In genomic region chr4:147928540-147928939, GRCm38 (mm10) we compare ENCODE assay signal across 21 mouse cellular contexts. TPM values are rescaled to one million over a fixed set of nuclear protein-coding genes. Genes with fewer than 3 reads are reported as not detected.
DNase-seq lines count a peak whose midpoint lies in the region; ATAC-seq lines count a peak whose summit lies in the region.
"Had no signal": no experiment of that assay in that cellular context is flagged by ENCODE, and none has a peak within 500 bp of the region (broad histone marks: within the 10 kb centered on the region; RNA-seq: fewer than 3 reads in every experiment).

No protein-coding gene starts in this region.

- H3K4me3 ChIP-seq in midbrain, embryonic 10.5 days, result peak overlapping the region; percentile 21
- H3K4me3 ChIP-seq in midbrain, embryonic 16.5 days (ENCODE audit: low read depth, low read length), result no peak overlapping the region
- H3K4me3 ChIP-seq in embryonic facial prominence, embryonic 10.5 days, result no peak overlapping the region
- no peak overlapping the region for H3K4me3 ChIP-seq in forebrain, embryonic 16.5 days (replicated peaks; ENCODE audit: low read length)
- H3K4me3 ChIP-seq in macrophage (ENCODE audit: inconsistent target), result no peak overlapping the region
- H3K4me3 ChIP-seq: embryonic facial prominence, embryonic 12.5 days; layer of hippocampus, adult 2 months; left cerebral cortex, adult 2 months had no signal

- H3K4me2 ChIP-seq in midbrain, embryonic 16.5 days (ENCODE audit: low read length), result no peak overlapping the region; the same call in 1 of the 2 replicates
- no peak overlapping the region for H3K4me2 ChIP-seq in forebrain, embryonic 16.5 days (ENCODE audit: low read length)
- H3K4me2 ChIP-seq: embryonic facial prominence, embryonic 12.5 days; lung, embryonic 14.5 days had no signal

- H3K27ac ChIP-seq in midbrain, embryonic 10.5 days (replicated peaks), result peak overlapping the region; percentile 65
- H3K27ac ChIP-seq in midbrain, embryonic 16.5 days (ENCODE audit: low read length), result no peak overlapping the region
- peak overlapping the region; percentile 48; the same call in 1 of the 2 replicates for H3K27ac ChIP-seq in embryonic facial prominence, embryonic 10.5 days (replicated peaks)
- H3K27ac ChIP-seq in forebrain, embryonic 16.5 days (ENCODE audit: low read length), result no peak overlapping the region
- H3K27ac ChIP-seq in macrophage, result peak overlapping the region; percentile 95
- H3K27ac ChIP-seq: embryonic facial prominence, embryonic 12.5 days; kidney, postnatal 0 days; layer of hippocampus, adult 2 months; left cerebral cortex, adult 2 months had no signal

- 63% methylated on average over 7 of the region's 7 CpGs for WGBS in midbrain, embryonic 10.5 days
- WGBS in midbrain, embryonic 16.5 days, result 66% methylated on average over 7 of the region's 7 CpGs
- 74% methylated on average over 7 of the region's 7 CpGs for WGBS in embryonic facial prominence, embryonic 10.5 days
- WGBS in forebrain, embryonic 16.5 days, result 57% methylated on average over 7 of the region's 7 CpGs
- WGBS in macrophage (ENCODE audit: missing documents), result 78% methylated on average over 7 of the region's 7 CpGs

- no peak for ATAC-seq in midbrain, embryonic 16.5 days
- ATAC-seq in forebrain, embryonic 16.5 days, result peak; percentile 67

- no peak overlapping the region for H3K9ac ChIP-seq in midbrain, embryonic 16.5 days (ENCODE audit: low read depth, low read length)
- H3K9ac ChIP-seq in forebrain, embryonic 16.5 days (replicated peaks; ENCODE audit: low read depth, low read length), result no peak overlapping the region
- H3K9ac ChIP-seq: embryonic facial prominence, embryonic 12.5 days; lung, embryonic 14.5 days had no signal

- H3K27me3 ChIP-seq in midbrain, embryonic 10.5 days (ENCODE audit: low read depth, poor library complexity, severe bottlenecking), result no peaks in the 10 kb centered on the region
- no peaks in the 10 kb centered on the region for H3K27me3 ChIP-seq in midbrain, embryonic 16.5 days (ENCODE audit: control insufficient read depth, insufficient read depth, low read depth, low read length)
- H3K27me3 ChIP-seq in embryonic facial prominence, embryonic 10.5 days (replicated peaks; ENCODE audit: low read depth, poor library complexity, severe bottlenecking), result no peaks in the 10 kb centered on the region
- H3K27me3 ChIP-seq in forebrain, embryonic 16.5 days (replicated peaks; ENCODE audit: control insufficient read depth, insufficient read depth, low read length), result no peaks in the 10 kb centered on the region
- H3K27me3 ChIP-seq: embryonic facial prominence, embryonic 12.5 days had no signal

- no peak for DNase-seq in midbrain, embryonic 10.5 days (ENCODE audit: low spot score)
- no peak for DNase-seq in embryonic facial prominence, embryonic 10.5 days (ENCODE audit: low spot score)
- DNase-seq in cerebellum, adult 11 months, result no peak
- DNase-seq in layer of hippocampus, postnatal 10 days (ENCODE audit: low spot score in 2 of 2), result no peak
- DNase-seq: cerebellum, adult 11-12 months; heart, postnatal 4 days; lung, embryonic 14.5 days; lung, postnatal 4 days; thymus, postnatal 14 days had no signal

- H3K79me2 ChIP-seq in macrophage (ENCODE audit: inconsistent target), result peaks cover 42% of the 10 kb centered on the region

- peaks cover 12% of the 10 kb centered on the region for H3K4me1 ChIP-seq in midbrain, embryonic 10.5 days
- H3K4me1 ChIP-seq in midbrain, embryonic 16.5 days (ENCODE audit: control insufficient read depth, insufficient read depth, low read length), result no peaks in the 10 kb centered on the region
- H3K4me1 ChIP-seq in embryonic facial prominence, embryonic 10.5 days, result peaks cover 22% of the 10 kb centered on the region
- H3K4me1 ChIP-seq in forebrain, embryonic 16.5 days (replicated peaks; ENCODE audit: control insufficient read depth, insufficient read depth, low read length), result no peaks in the 10 kb centered on the region; the same call in 1 of the 2 replicates

- H3K9me3 ChIP-seq in midbrain, embryonic 10.5 days (replicated peaks), result no peaks in the 10 kb centered on the region
- H3K9me3 ChIP-seq in midbrain, embryonic 16.5 days (replicated peaks; ENCODE audit: control insufficient read depth, low read length, poor library complexity, severe bottlenecking), result no peaks in the 10 kb centered on the region
- H3K9me3 ChIP-seq in embryonic facial prominence, embryonic 10.5 days, result no peaks in the 10 kb centered on the region
- H3K9me3 ChIP-seq in forebrain, embryonic 16.5 days (ENCODE audit: control insufficient read depth, low read length), result no peaks in the 10 kb centered on the region
- H3K9me3 ChIP-seq: embryonic facial prominence, embryonic 12.5 days; G1E had no signal

- peaks cover 19% of the 10 kb centered on the region for H3K36me3 ChIP-seq in midbrain, embryonic 10.5 days
- no peaks in the 10 kb centered on the region for H3K36me3 ChIP-seq in midbrain, embryonic 16.5 days (ENCODE audit: control insufficient read depth, insufficient read depth, low read length)
- peaks cover 56% of the 10 kb centered on the region for H3K36me3 ChIP-seq in embryonic facial prominence, embryonic 10.5 days (replicated peaks)
- H3K36me3 ChIP-seq in forebrain, embryonic 16.5 days (ENCODE audit: control insufficient read depth, insufficient read depth), result no peaks in the 10 kb centered on the region
- H3K36me3 ChIP-seq in macrophage (ENCODE audit: inconsistent target), result peaks cover 77% of the 10 kb centered on the region
- H3K36me3 ChIP-seq: G1E had no signal

RNA-seq across cellular contexts. Expression of gene Plod1, which starts 8.0 kb away (rescaled TPM):
- polyA plus RNA-seq in midbrain, embryonic 10.5 days (2016; fragmentation: Nextera tagmentation; extraction: Ambion mirVana), result 26.9 and 28.2 TPM in 2 replicates
- 20.8 and 21.2 TPM in 2 replicates for polyA plus RNA-seq in midbrain, embryonic 16.5 days (2015; fragmentation: Nextera tagmentation; extraction: Ambion mirVana)
- 30.9 and 31.0 TPM in 2 replicates for polyA plus RNA-seq in embryonic facial prominence, embryonic 10.5 days (2016; fragmentation: Nextera tagmentation; extraction: Ambion mirVana)
- polyA plus RNA-seq in forebrain, embryonic 16.5 days (2015; fragmentation: Nextera tagmentation; extraction: Ambion mirVana), result 16.3 and 18.1 TPM in 2 replicates
- total RNA-seq in macrophage (2018; cell fraction: chromatin; rRNA removed), result 100 to 1,000 TPM in 14 of 26 experiments, 10 to 100 TPM in 12; 40.1 to 217 (median 115) TPM
- total RNA-seq in macrophage (2018; cell fraction: cytosol; rRNA removed), result 100 to 1,000 TPM; 112 to 222 (median 172) TPM
- 100 to 1,000 TPM; 137 to 399 (median 260) TPM for total RNA-seq in macrophage (2018; cell fraction: nucleus; rRNA removed)
- 144 to 203 TPM (median 190 TPM) in 3 replicates for polyA plus RNA-seq in macrophage (2018)
- 10 to 100 TPM; 24.0 to 26.0 TPM for total RNA-seq in layer of hippocampus, postnatal 10 days (2021)

RNA-seq across cellular contexts. Expression of gene 2510039O18Rik, which starts 12.2 kb away (rescaled TPM):
- polyA plus RNA-seq in midbrain, embryonic 10.5 days (2016; fragmentation: Nextera tagmentation; extraction: Ambion mirVana), result 11.6 and 11.7 TPM in 2 replicates
- 9.5 and 11.1 TPM in 2 replicates for polyA plus RNA-seq in midbrain, embryonic 16.5 days (2015; fragmentation: Nextera tagmentation; extraction: Ambion mirVana)
- 10.6 and 12.2 TPM in 2 replicates for polyA plus RNA-seq in embryonic facial prominence, embryonic 10.5 days (2016; fragmentation: Nextera tagmentation; extraction: Ambion mirVana)
- 10.0 and 11.2 TPM in 2 replicates for polyA plus RNA-seq in forebrain, embryonic 16.5 days (2015; fragmentation: Nextera tagmentation; extraction: Ambion mirVana)
- total RNA-seq in macrophage (2018; cell fraction: chromatin; rRNA removed), result 10 to 100 TPM in 22 of 26 experiments, 1 to 10 TPM in 4; 3.6 to 36.9 (median 22.2) TPM
- 10 to 100 TPM; 45.3 to 80.5 (median 62.6) TPM for total RNA-seq in macrophage (2018; cell fraction: cytosol; rRNA removed)
- 100 to 1,000 TPM in 6 of 26 experiments, 10 to 100 TPM in 20; 39.2 to 130 (median 80.1) TPM for total RNA-seq in macrophage (2018; cell fraction: nucleus; rRNA removed)
- polyA plus RNA-seq in macrophage (2018), result 39.1 to 67.9 TPM (median 59.0 TPM) in 3 replicates
- 10 to 100 TPM; 29.0 to 29.3 TPM for total RNA-seq in layer of hippocampus, postnatal 10 days (2021)

RNA-seq across cellular contexts. Expression of gene Mfn2, which starts 24.0 kb away (rescaled TPM):
- polyA plus RNA-seq in midbrain, embryonic 10.5 days (2016; fragmentation: Nextera tagmentation; extraction: Ambion mirVana), result 45.1 and 53.2 TPM in 2 replicates
- polyA plus RNA-seq in midbrain, embryonic 16.5 days (2015; fragmentation: Nextera tagmentation; extraction: Ambion mirVana), result 107 and 108 TPM in 2 replicates
- 38.2 and 38.6 TPM in 2 replicates for polyA plus RNA-seq in embryonic facial prominence, embryonic 10.5 days (2016; fragmentation: Nextera tagmentation; extraction: Ambion mirVana)
- polyA plus RNA-seq in forebrain, embryonic 16.5 days (2015; fragmentation: Nextera tagmentation; extraction: Ambion mirVana), result 82.4 and 90.7 TPM in 2 replicates
- total RNA-seq in macrophage (2018; cell fraction: chromatin; rRNA removed), result 10 to 100 TPM; 11.2 to 44.6 (median 29.1) TPM
- total RNA-seq in macrophage (2018; cell fraction: cytosol; rRNA removed), result 10 to 100 TPM; 30.0 to 43.9 (median 38.2) TPM
- 10 to 100 TPM; 17.7 to 45.1 (median 29.2) TPM for total RNA-seq in macrophage (2018; cell fraction: nucleus; rRNA removed)
- 28.8 to 35.7 TPM (median 29.8 TPM) in 3 replicates for polyA plus RNA-seq in macrophage (2018)
- total RNA-seq in layer of hippocampus, postnatal 10 days (2021), result 100 to 1,000 TPM; 149 to 175 TPM

RNA-seq across cellular contexts. Expression of gene Nppb, which starts 57.0 kb away (rescaled TPM):
- not detected in 2 replicates for polyA plus RNA-seq in midbrain, embryonic 10.5 days (2016; fragmentation: Nextera tagmentation; extraction: Ambion mirVana)
- polyA plus RNA-seq in midbrain, embryonic 16.5 days (2015; fragmentation: Nextera tagmentation; extraction: Ambion mirVana), result not detected in 2 replicates
- 0.20 TPM in 1 of 2 replicates, not detected in the other for polyA plus RNA-seq in embryonic facial prominence, embryonic 10.5 days (2016; fragmentation: Nextera tagmentation; extraction: Ambion mirVana)
- not detected in 2 replicates for polyA plus RNA-seq in forebrain, embryonic 16.5 days (2015; fragmentation: Nextera tagmentation; extraction: Ambion mirVana)
- not detected for total RNA-seq in macrophage (2018; cell fraction: chromatin; rRNA removed)
- total RNA-seq in macrophage (2018; cell fraction: cytosol; rRNA removed), result not detected
- not detected for total RNA-seq in macrophage (2018; cell fraction: nucleus; rRNA removed)
- not detected in 3 replicates for polyA plus RNA-seq in macrophage (2018)
- not detected for total RNA-seq in layer of hippocampus, postnatal 10 days (2021)
- total RNA-seq: G1E; gastrocnemius, adult 18-20 months; layer of hippocampus, adult 2 months; left cerebral cortex, adult 2 months had no signal
- polyA plus RNA-seq: embryonic facial prominence, embryonic 12.5 days; G1E; gonadal fat pad, adult 2 months; intestine, embryonic 16.5 days; kidney, postnatal 0 days; lung, embryonic 14.5 days; stomach, postnatal 0 days had no signal

RNA-seq across cellular contexts. Expression of gene Fv1, which starts 59.8 kb away (rescaled TPM):
- polyA plus RNA-seq in midbrain, embryonic 10.5 days (2016; fragmentation: Nextera tagmentation; extraction: Ambion mirVana), result 16.7 TPM in 2 replicates
- polyA plus RNA-seq in midbrain, embryonic 16.5 days (2015; fragmentation: Nextera tagmentation; extraction: Ambion mirVana), result 7.5 and 10.5 TPM in 2 replicates
- 14.8 and 15.5 TPM in 2 replicates for polyA plus RNA-seq in embryonic facial prominence, embryonic 10.5 days (2016; fragmentation: Nextera tagmentation; extraction: Ambion mirVana)
- polyA plus RNA-seq in forebrain, embryonic 16.5 days (2015; fragmentation: Nextera tagmentation; extraction: Ambion mirVana), result 12.9 and 14.3 TPM in 2 replicates
- 10 to 100 TPM in 3 of 26 experiments, 1 to 10 TPM in 23; 1.7 to 15.4 (median 5.0) TPM for total RNA-seq in macrophage (2018; cell fraction: chromatin; rRNA removed)
- total RNA-seq in macrophage (2018; cell fraction: cytosol; rRNA removed), result 1 to 10 TPM in 10 of 26 experiments, under 1 TPM in 16; 0.29 to 1.6 (median 0.75) TPM
- 10 to 100 TPM in 1 of 26 experiments, 1 to 10 TPM in 23, under 1 TPM in 2; 0.83 to 13.1 (median 3.4) TPM for total RNA-seq in macrophage (2018; cell fraction: nucleus; rRNA removed)
- 0.62 to 2.3 TPM (median 0.75 TPM) in 3 replicates for polyA plus RNA-seq in macrophage (2018)
- total RNA-seq in layer of hippocampus, postnatal 10 days (2021), result 1 to 10 TPM; 7.3 to 8.2 TPM
- total RNA-seq: G1E had no signal
- polyA plus RNA-seq: G1E had no signal

Comparison
In these comparisons a context has a peak if more than half of its experiments do, and no peak if none do; other contexts are left out.
1. H3K27ac ChIP-seq: peak in midbrain, embryonic 10.5 days (single experiment), embryonic facial prominence, embryonic 10.5 days (single experiment) and macrophage (single experiment); none in midbrain, embryonic 16.5 days (single experiment) and forebrain, embryonic 16.5 days (single experiment).